Mouse (Mus musculus) thymus, adult 2 months (tissue): ENCODE measurements around the gene Gpnmb.

Experiments used
- CTCF ChIP-seq: fragments of 200-500 bp; IDR thresholded peaks from 2 replicates; pipeline ENCODE4 v1.5.1; 2012; ENCODE audit warnings: mild to moderate bottlenecking, control low read depth, low read length, moderate library complexity, borderline replicate concordance; ENCODE audit not compliant: control insufficient read depth, poor library complexity, insufficient read depth; ENCODE audit errors: extremely low read depth
- POLR2A ChIP-seq: fragments of 200-500 bp; IDR thresholded peaks from 2 replicates; pipeline ENCODE4 v1.6.1; 2012; ENCODE audit warnings: mild to moderate bottlenecking, low read length, control low read depth, moderate library complexity; ENCODE audit not compliant: control insufficient read depth, poor library complexity, insufficient read depth; ENCODE audit errors: extremely low read depth

DNA sequence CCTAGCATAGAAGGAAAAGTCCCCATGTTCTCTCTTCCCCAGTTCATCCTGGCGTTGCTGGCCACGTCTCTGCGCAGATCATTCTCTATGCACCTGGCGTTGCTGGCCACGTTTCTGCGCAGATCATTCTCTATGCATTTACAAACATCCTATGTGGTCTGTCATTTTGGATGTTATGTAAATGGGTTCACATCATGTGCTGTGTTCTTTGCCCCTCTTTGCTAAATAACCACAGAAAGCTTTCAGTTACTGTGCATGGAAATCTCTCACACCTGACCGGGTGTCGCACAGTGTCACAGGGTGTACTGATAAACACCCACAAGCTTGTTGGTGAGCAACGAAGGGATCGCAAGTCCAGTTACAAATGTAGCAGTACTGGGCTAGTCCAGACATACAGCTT lies 12.0 kb downstream of the Gpnmb start:
- no peak for TF ChIP-seq POLR2A
- no peak for TF ChIP-seq CTCF
